Mouse (Mus musculus): ENCODE data around the gene Gm12216. TPM values are rescaled to one million over a fixed set of nuclear protein-coding genes. Genes with fewer than 3 reads are reported as not detected.
A peak's percentile ranks its signal among the peaks of the same experiment; 100 is the strongest.
"Not testable (repeated sequence)": the region's sequence is repeated elsewhere in the genome, so short reads cannot be mapped to it uniquely, and the experiment has no call there.

Gm12216 gene
- polyA plus RNA-seq, 1 experiment, result 2.8 TPM

- Histone ChIP-seq H3K27ac (ENCODE audit: insufficient read depth, low read length) (no peak overlapping the region), H3K36me3 (ENCODE audit: control insufficient read depth, insufficient read depth, low read length, poor library complexity, severe bottlenecking) (no peaks in the 10 kb centered on the region), H3K27me3 (ENCODE audit: control insufficient read depth, insufficient read depth, low read length, poor library complexity, severe bottlenecking) (no peaks in the 10 kb centered on the region), H3K9me3 (replicated peaks; ENCODE audit: control insufficient read depth, insufficient read depth, low read length, poor library complexity, severe bottlenecking) (no peaks in the 10 kb centered on the region), H3K4me3 (ENCODE audit: low read depth, low read length) (no peak overlapping the region), H3K4me1 (ENCODE audit: control insufficient read depth, insufficient read depth, low read length) (no peaks in the 10 kb centered on the region), H3K9ac (ENCODE audit: low read depth, poor library complexity, severe bottlenecking) (no peak overlapping the region)
- TF ChIP-seq EP300 (IDR thresholded peaks at IDR 0.05; ENCODE audit: insufficient read depth, low read depth, low read length) (no peak), CTCF (IDR thresholded peaks at IDR 0.05; ENCODE audit: low read depth, low read length) (no peak), POLR2A (IDR thresholded peaks at IDR 0.05; ENCODE audit: insufficient read depth, low read length) (no peak)
Measured at GRCm38 (mm10) chr11:53883287-53883686, 24.2 kb upstream of the Gm12216 start.

GRCm38 (mm10) chr11:53878096-53878495, 19.0 kb upstream of the Gm12216 start:
- peak; percentile 1 for TF ChIP-seq CTCF (IDR thresholded peaks at IDR 0.05; ENCODE audit: low read depth, low read length)

GRCm38 (mm10) chr11:53876488-53876887, 17.4 kb upstream of the Gm12216 start:
- no peak overlapping the region for H3K9ac ChIP-seq (ENCODE audit: low read depth, poor library complexity, severe bottlenecking)
- peaks cover 2% of the 10 kb centered on the region for H3K4me1 ChIP-seq (ENCODE audit: control insufficient read depth, insufficient read depth, low read length)
- no peaks in the 10 kb centered on the region for H3K27me3 ChIP-seq (ENCODE audit: control insufficient read depth, insufficient read depth, low read length, poor library complexity, severe bottlenecking)
- TF ChIP-seq EP300 (IDR thresholded peaks at IDR 0.05; ENCODE audit: insufficient read depth, low read depth, low read length) (no peak), CTCF (IDR thresholded peaks at IDR 0.05; ENCODE audit: low read depth, low read length) (no peak), POLR2A (IDR thresholded peaks at IDR 0.05; ENCODE audit: insufficient read depth, low read length) (no peak)
- no peaks in the 10 kb centered on the region for H3K9me3 ChIP-seq (replicated peaks; ENCODE audit: control insufficient read depth, insufficient read depth, low read length, poor library complexity, severe bottlenecking)
- H3K27ac ChIP-seq (ENCODE audit: insufficient read depth, low read length), result no peak overlapping the region
- H3K4me3 ChIP-seq (ENCODE audit: low read depth, low read length), result no peak overlapping the region
- no peaks in the 10 kb centered on the region; the same call in 1 of the 2 replicates for H3K36me3 ChIP-seq (ENCODE audit: control insufficient read depth, insufficient read depth, low read length, poor library complexity, severe bottlenecking)

More at GRCm38 (mm10) chr11:53878096-53878495, 19.0 kb upstream of the Gm12216 start:
- H3K9ac ChIP-seq (ENCODE audit: low read depth, poor library complexity, severe bottlenecking); H3K36me3 ChIP-seq (ENCODE audit: control insufficient read depth, insufficient read depth, low read length, poor library complexity, severe bottlenecking); H3K27me3 ChIP-seq (ENCODE audit: control insufficient read depth, insufficient read depth, low read length, poor library complexity, severe bottlenecking); H3K9me3 ChIP-seq (replicated peaks; ENCODE audit: control insufficient read depth, insufficient read depth, low read length, poor library complexity, severe bottlenecking); H3K4me1 ChIP-seq (ENCODE audit: control insufficient read depth, insufficient read depth, low read length); H3K4me3 ChIP-seq (ENCODE audit: low read depth, low read length); H3K27ac ChIP-seq (ENCODE audit: insufficient read depth, low read length): not testable (repeated sequence)

- Histone ChIP-seq H3K4me3 (ENCODE audit: low read depth, low read length) (no peak overlapping the region), H3K9ac (ENCODE audit: low read depth, poor library complexity, severe bottlenecking) (no peak overlapping the region)
Measured at GRCm38 (mm10) chr11:53874706-53875105, 15.7 kb upstream of the Gm12216 start.

GRCm38 (mm10) chr11:53873909-53874704, 15.1 kb upstream of the Gm12216 start:
- H3K4me3 ChIP-seq (ENCODE audit: low read depth, low read length); H3K9ac ChIP-seq (ENCODE audit: low read depth, poor library complexity, severe bottlenecking); H3K36me3 ChIP-seq (ENCODE audit: control insufficient read depth, insufficient read depth, low read length, poor library complexity, severe bottlenecking); H3K9me3 ChIP-seq (replicated peaks; ENCODE audit: control insufficient read depth, insufficient read depth, low read length, poor library complexity, severe bottlenecking); H3K27ac ChIP-seq (ENCODE audit: insufficient read depth, low read length); H3K4me1 ChIP-seq (ENCODE audit: control insufficient read depth, insufficient read depth, low read length); H3K27me3 ChIP-seq (ENCODE audit: control insufficient read depth, insufficient read depth, low read length, poor library complexity, severe bottlenecking): not testable (repeated sequence)
- TF ChIP-seq CTCF (IDR thresholded peaks at IDR 0.05; ENCODE audit: low read depth, low read length), result peak; percentile 49

More at GRCm38 (mm10) chr11:53874706-53875105, 15.7 kb upstream of the Gm12216 start:
- Histone ChIP-seq H3K36me3 (ENCODE audit: control insufficient read depth, insufficient read depth, low read length, poor library complexity, severe bottlenecking) (no peaks in the 10 kb centered on the region; the same call in 1 of the 2 replicates), H3K4me1 (ENCODE audit: control insufficient read depth, insufficient read depth, low read length) (peaks cover 2% of the 10 kb centered on the region), H3K27ac (ENCODE audit: insufficient read depth, low read length) (no peak overlapping the region), H3K9me3 (replicated peaks; ENCODE audit: control insufficient read depth, insufficient read depth, low read length, poor library complexity, severe bottlenecking) (no peaks in the 10 kb centered on the region), H3K27me3 (ENCODE audit: control insufficient read depth, insufficient read depth, low read length, poor library complexity, severe bottlenecking) (no peaks in the 10 kb centered on the region)
- no peak for TF ChIP-seq EP300 (IDR thresholded peaks at IDR 0.05; ENCODE audit: insufficient read depth, low read depth, low read length)
- peak; percentile 54 for TF ChIP-seq CTCF (IDR thresholded peaks at IDR 0.05; ENCODE audit: low read depth, low read length)
- TF ChIP-seq POLR2A (IDR thresholded peaks at IDR 0.05; ENCODE audit: insufficient read depth, low read length), result no peak

- H3K4me3 ChIP-seq (ENCODE audit: low read depth, low read length), result no peak overlapping the region
Measured at GRCm38 (mm10) chr11:53871786-53872507, 12.9 kb upstream of the Gm12216 start.

More at GRCm38 (mm10) chr11:53871786-53872507, 12.9 kb upstream of the Gm12216 start:
- TF ChIP-seq CTCF (IDR thresholded peaks at IDR 0.05; ENCODE audit: low read depth, low read length), result no peak
- no peak for TF ChIP-seq EP300 (IDR thresholded peaks at IDR 0.05; ENCODE audit: insufficient read depth, low read depth, low read length)
- TF ChIP-seq POLR2A (IDR thresholded peaks at IDR 0.05; ENCODE audit: insufficient read depth, low read length), result no peak
- no peak overlapping the region for H3K27ac ChIP-seq (ENCODE audit: insufficient read depth, low read length)
- H3K36me3 ChIP-seq (ENCODE audit: control insufficient read depth, insufficient read depth, low read length, poor library complexity, severe bottlenecking), result no peaks in the 10 kb centered on the region; the same call in 1 of the 2 replicates
- H3K27me3 ChIP-seq (ENCODE audit: control insufficient read depth, insufficient read depth, low read length, poor library complexity, severe bottlenecking), result no peaks in the 10 kb centered on the region
- H3K4me1 ChIP-seq (ENCODE audit: control insufficient read depth, insufficient read depth, low read length), result peaks cover 2% of the 10 kb centered on the region
- H3K9me3 ChIP-seq (replicated peaks; ENCODE audit: control insufficient read depth, insufficient read depth, low read length, poor library complexity, severe bottlenecking), result no peaks in the 10 kb centered on the region
- no peak overlapping the region for H3K9ac ChIP-seq (ENCODE audit: low read depth, poor library complexity, severe bottlenecking)
